Mouse (Mus musculus) right cerebral cortex, postnatal 25 days (tissue): ENCODE data around the gene Cntn5.
A peak's percentile ranks its signal among the peaks of the same experiment; 100 is the strongest.

Experiments
- DNase-seq: peaks from one replicate; pipeline ENCODE4 v3.0.0; 2022

Gene Cntn5

GRCm38 (mm10) chr9:10389863-10390262, 514.7 kb downstream of the Cntn5 start:
- no peak for DNase-seq

DNA sequence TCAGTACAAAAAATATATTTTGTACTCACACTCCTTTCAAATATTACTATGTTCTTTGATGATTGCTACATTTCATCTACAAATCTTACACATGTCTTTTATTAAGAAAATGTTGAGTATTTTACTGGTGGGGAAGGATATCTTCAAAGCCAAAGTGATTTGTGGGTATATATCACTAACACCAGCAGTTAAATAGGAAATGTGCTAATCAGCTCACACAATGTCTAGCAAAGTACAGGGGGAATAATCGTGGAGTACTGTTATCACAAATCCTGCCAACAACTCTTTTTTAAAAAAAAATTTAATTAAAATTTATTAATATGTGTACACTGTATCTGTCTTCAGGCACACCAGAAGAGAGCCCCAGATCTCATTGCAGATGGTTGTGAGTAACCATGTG, 520.1 kb downstream of the Cntn5 start:
- no peak for DNase-seq

GRCm38 (mm10) chr9:10383140-10383539, 521.4 kb downstream of the Cntn5 start:
- no peak for DNase-seq

DNA sequence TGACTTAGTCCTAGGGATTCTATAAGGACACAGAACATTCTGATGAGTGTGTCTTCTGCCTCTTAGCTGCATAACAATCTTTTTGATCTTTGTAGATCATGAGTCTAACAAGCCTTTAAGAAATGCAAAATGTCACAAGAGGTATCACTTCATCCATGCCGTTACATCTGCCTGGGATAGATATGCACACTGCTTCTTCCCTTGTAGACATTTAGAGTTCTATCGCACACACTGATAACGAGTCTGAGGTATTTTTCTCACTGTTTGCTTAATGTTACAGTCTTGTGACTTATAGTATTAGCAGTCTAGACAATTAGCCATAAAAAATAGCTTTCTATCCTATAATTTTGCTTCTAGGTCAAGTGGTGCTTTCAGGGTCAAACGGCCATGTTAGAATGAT, 522.9 kb downstream of the Cntn5 start:
- no peak for DNase-seq

GRCm38 (mm10) chr9:10376261-10376660, 528.3 kb downstream of the Cntn5 start:
- DNase-seq = no peak

DNA sequence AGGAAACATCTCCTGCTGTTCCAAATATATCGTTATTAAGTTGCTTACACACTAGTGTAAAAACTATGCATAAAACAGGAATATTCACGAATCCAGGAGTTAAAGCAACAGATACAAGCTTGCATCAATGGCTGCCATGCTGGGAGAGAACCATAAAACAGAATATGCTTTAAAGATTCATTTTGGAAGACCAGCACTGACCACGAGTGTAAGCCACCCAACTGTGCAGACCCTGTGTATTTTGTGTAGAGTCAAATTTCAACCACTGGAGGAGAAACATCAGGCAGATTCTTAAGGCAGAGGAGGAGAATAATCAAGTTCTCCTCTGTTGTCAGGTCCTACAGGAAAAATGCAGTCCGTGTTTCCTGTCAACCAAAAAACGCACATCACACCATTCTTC, 535.6 kb downstream of the Cntn5 start:
- no peak for DNase-seq

- DNase-seq = no peak
Measured at GRCm38 (mm10) chr9:10368410-10368809, 536.2 kb downstream of the Cntn5 start.

DNA sequence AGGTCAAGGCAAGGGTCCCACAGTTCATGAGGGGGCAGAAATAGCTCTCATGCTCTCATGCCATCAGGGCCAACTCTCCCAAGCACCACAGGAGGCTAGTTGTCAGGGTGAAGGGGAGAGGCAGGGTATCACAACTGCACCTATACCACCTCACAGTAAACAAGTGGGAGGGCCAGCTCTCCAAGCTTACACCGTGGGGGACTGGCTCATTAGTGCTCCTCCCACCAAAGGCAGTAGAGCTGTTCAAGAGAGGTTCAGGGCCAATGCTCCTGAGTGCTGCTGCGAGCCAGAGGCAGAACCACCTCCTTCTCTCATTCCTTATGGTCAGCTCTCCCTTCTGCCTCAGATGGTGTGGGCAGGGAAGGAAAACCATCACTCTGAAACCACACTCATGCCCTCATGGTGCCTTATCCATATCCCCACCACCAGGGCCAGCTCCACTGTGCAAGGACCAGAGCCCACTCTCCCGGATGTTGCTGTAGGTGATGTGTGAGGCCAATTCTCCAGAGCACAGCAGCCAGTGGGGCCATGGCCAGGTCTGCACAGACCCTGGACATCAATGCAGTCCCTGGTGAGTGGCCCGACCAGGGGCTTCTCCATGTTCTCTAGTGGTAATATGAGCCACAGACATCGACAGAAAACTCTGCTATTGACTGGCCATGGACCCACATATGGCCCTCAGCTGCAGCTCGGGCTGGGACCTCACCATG, 538.2 kb downstream of the Cntn5 start:
- no peak for DNase-seq

DNA sequence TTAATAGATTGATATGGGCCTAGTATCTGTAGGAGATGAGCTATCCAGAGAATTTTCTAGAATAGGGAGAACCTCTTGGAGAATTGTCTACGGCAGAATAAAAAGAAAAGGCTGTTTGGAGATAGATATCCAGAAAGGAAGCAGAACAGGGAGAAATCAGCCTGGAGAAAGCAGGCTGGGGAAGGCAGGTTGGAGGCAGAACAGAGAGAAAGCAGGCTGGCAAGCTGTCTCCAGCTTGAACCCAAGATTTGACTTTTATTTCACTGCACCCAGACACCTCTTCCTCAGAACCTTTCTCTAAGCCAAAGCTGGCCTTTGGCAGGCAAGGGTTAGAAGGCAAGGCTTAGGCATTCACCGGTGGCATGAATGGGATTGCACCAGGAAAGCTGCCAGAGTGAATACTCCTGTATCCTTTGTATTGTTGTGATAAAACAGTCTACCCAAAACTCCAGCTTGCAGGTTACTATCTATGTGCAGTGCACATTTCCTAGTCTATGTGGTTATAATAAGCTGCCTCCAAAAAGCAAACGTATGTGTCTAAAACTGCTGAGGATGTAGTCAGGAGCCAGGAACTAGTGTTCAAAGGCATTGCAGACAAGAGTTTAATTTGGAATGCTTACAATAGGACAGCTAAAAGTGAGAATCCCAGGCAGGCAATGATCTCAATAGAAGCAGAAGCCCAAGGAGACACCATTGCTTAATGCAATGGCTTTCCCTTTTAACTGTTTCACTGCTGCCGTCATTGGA, 553.5 kb downstream of the Cntn5 start:
- DNase-seq = no peak

GRCm38 (mm10) chr9:10348741-10349140, 555.8 kb downstream of the Cntn5 start:
- DNase-seq = no peak

DNA sequence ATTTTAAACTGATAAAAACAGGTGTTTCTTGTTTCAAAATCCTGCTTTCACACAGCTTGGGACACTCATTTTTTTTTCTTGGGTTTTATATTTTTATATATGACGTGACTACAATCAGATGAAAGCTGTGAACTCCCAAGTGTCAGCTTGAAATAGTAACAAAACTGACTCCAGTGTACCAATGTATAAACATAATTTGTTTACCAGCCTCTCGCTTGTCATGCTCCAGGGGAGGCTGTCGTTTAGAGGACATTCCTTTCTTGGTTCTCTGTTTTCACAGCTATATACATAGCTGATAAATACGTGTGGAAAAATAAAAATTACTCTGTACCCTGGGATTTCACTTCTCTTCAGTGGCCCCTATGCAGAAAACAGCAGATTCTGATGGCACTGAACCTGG, 556.4 kb downstream of the Cntn5 start:
- no peak for DNase-seq

DNA sequence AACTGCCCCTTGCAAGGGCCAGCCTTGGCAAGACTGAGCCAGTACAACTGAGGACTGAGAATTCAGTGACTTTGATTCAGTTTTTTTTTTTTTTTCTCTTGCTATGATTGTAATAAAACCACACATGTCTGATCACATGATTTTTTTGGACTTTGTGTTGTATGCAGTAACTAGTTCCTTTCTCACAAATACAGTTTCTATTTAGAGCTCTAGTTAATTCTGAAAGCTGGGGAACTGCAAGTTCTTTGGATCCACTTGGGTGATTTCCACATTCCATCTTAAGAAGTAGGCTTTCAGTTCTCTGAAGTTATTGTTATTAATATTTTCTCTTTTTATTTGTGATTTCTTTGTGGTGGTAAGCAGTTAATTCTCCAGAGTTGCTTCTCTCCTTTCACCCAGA, 563.8 kb downstream of the Cntn5 start:
- no peak for DNase-seq

DNA sequence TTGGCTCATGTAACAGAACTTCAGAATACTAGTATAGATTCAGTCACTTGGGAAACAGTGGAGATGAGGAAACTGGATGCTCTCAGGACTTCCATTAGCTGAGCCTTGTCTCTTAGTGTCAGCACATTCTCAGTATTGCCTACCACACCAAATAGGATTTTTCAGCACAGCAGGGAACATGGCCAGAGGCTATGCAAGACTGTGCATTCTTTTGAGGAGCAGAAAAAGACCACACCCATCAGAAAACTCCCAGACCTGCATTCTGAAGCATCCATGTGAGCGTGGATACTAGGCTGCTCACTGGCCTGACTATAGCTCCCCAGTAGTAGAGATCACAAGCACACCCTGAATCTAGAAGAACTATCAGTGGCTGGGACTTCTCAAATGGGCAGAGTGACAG, 564.9 kb downstream of the Cntn5 start:
- DNase-seq = no peak

DNA sequence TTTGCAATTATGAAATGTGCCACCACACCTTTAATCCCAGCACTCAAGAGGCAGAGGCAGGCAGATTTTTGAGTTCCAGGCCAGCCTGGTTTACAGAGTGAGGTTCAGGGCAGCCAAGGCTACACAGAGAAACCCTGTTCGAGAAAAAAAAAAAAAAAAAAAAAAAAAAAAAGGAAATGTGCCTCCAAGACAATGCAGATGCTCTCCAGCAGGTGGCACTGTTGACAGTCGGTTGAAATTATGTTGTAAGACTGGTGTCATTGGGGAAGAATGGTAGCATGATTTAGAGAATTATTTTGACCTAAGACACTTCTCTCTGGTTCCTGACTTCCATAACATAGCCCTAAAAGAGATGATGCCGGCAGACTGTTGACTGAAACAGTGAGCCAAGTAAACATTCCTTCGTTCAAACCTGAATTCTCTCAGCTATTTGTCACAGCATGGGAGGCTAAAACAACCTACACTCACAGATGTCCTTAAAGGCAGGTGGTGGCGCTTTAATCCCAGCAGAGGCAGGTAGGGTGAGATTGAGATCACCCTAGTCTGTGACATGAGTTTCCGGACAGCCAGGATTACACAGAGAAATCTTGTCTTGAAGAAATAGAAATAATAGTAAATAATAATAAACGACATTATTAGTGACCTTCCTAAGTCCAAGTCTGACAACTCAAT, 579.7 kb downstream of the Cntn5 start:
- peak; percentile 25 for DNase-seq

DNA sequence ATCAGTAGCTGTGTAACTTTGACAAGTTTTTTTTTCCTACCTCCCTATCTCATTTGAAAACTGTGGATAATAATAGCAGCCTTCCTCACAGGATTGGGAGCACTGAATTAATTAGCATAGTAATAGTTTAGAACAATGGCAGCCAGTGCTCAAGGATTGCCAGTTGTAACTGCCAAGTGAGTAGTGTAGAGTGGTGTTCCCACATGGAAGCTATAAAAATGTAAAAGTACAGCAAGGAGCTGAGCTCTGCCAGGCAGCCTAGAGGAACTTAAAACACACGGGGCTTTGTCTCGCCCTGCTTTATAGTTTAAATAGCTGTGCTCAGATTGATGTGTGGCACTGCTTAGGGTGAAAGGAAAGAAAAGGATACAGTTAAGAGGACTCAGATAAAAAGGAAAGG, 635.2 kb downstream of the Cntn5 start:
- DNase-seq = no peak

- no peak for DNase-seq
Measured at GRCm38 (mm10) chr9:10268836-10269235, 635.7 kb downstream of the Cntn5 start.

- no peak for DNase-seq
Measured at GRCm38 (mm10) chr9:10265616-10266015, 639.0 kb downstream of the Cntn5 start.

DNA sequence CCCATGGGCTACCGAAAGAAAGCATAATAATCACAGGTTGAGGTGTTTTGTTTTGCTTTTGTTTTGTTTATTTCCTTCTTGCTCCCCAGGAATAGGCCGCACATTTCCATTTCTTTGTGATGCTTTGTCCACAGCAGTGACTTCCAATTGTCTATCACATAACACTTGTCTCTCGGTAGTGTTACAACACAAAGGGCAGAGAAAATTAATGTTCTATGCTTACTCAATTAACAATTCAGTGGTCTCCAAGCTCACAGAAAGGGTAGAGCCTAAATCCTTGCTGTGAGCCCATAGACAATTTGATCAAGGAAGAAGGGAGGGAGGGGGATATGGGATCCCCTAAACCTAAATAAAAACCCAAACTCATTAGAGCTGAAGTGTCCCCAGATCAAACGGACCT, 671.2 kb downstream of the Cntn5 start:
- no peak for DNase-seq

- no peak for DNase-seq
Measured at GRCm38 (mm10) chr9:10232066-10232465, 672.5 kb downstream of the Cntn5 start.

GRCm38 (mm10) chr9:10230973-10231372, 673.6 kb downstream of the Cntn5 start:
- no peak for DNase-seq

GRCm38 (mm10) chr9:10229716-10230115, 674.9 kb downstream of the Cntn5 start:
- peak; percentile 13 for DNase-seq

GRCm38 (mm10) chr9:10226013-10226412, 678.6 kb downstream of the Cntn5 start:
- no peak for DNase-seq

- no peak for DNase-seq
Measured at GRCm38 (mm10) chr9:10186063-10186462, 718.5 kb downstream of the Cntn5 start.

- DNase-seq = no peak
Measured at GRCm38 (mm10) chr9:10170526-10170925, 734.0 kb downstream of the Cntn5 start.
